Mouse (Mus musculus) urinary bladder, postnatal 36 days (tissue): ENCODE measurements around the gene Diras1.

Experiments
- DNase-seq, 2 experiments: peaks; one replicate each; pipeline ENCODE4 v3.0.0; 2022; ENCODE audit warnings: low spot score in 2 of 2, mixed read lengths in 1 of 2

The Diras1 gene

GRCm38 (mm10) chr10:80971533-80971932 is 53.9 kb downstream of the Diras1 start:
- no peak for DNase-seq

DNA sequence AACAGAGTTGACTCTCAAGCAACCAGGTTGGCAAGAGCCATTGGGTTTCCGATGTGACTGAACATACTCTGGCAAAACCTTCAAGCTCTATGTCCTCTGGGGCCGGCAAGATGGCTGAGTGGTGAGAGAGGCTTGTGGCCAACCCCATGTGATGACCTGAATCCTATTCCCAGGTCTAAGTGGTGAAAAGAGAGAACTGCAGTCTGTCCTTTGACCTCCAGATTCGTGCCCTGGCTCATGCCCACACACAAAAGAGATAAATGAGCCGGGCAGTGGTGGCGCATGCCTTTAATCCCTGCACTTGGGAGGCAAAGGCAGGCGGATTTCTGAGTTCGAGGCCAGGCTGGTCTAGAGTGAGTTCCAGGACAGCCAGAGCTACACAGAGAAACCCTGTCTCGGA is 55.3 kb downstream of the Diras1 start:
- no peak for DNase-seq
